Mouse (Mus musculus) forebrain, embryonic 16.5 days (tissue): ENCODE results near the gene Map2k4. TPM values are rescaled to one million over a fixed set of nuclear protein-coding genes. Genes with fewer than 3 reads are reported as not detected.

ENCODE experiments used
- ATAC-seq: fragments of 200-750 bp; cut with Nextera tagmentation; 2 replicates; pipeline ENCODE4 v1.8.0; 2017; ENCODE audit warnings: mild to moderate bottlenecking, moderate library complexity
- H3K27ac ChIP-seq: fragments of 300-500 bp; sonication (generic); 2 replicates; pipeline ENCODE4 v1.5.1; 2014; ENCODE audit warnings: low read length, control low read depth
- H3K27me3 ChIP-seq: fragments of 300-500 bp; sonication (generic); replicated peaks from 2 replicates; pipeline ENCODE4 v1.6.1; 2014; ENCODE audit warnings: low read length; ENCODE audit not compliant: control insufficient read depth, insufficient read depth
- H3K36me3 ChIP-seq: fragments of 300-500 bp; sonication (generic); 2 replicates; pipeline ENCODE4 v1.6.1; 2014; ENCODE audit not compliant: control insufficient read depth, insufficient read depth
- H3K4me1 ChIP-seq: fragments of 300-500 bp; sonication (generic); replicated peaks from 2 replicates; pipeline ENCODE4 v1.6.1; 2014; ENCODE audit warnings: low read length; ENCODE audit not compliant: control insufficient read depth, insufficient read depth
- H3K4me2 ChIP-seq: fragments of 300-500 bp; sonication (generic); 2 replicates; pipeline ENCODE4 v1.6.1; 2014; ENCODE audit warnings: mild to moderate bottlenecking, low read length, control low read depth
- H3K4me3 ChIP-seq: fragments of 300-500 bp; sonication (generic); replicated peaks from 2 replicates; pipeline ENCODE4 v1.5.1; 2014; ENCODE audit warnings: mild to moderate bottlenecking, low read length, control low read depth
- H3K9ac ChIP-seq: fragments of 300-500 bp; sonication (generic); replicated peaks from 2 replicates; pipeline ENCODE4 v1.6.1; 2014; ENCODE audit warnings: low read depth, low read length, control low read depth
- H3K9me3 ChIP-seq: fragments of 300-500 bp; sonication (generic); 2 replicates; pipeline ENCODE4 v1.6.1; 2016; ENCODE audit warnings: low read length; ENCODE audit not compliant: control insufficient read depth
- WGBS: fragments of 180-500 bp; shearing (Covaris S2); extraction: QIAGEN DNeasy Blood & Tissue Kit; methylation state at CpG from one replicate; pipeline ENCODE4 v1.1.7; 2014; 5-methylcytosine and 5-hydroxymethylcytosine counted together
- polyA plus RNA-seq: library from polyadenylated mRNA; unstranded; fragments of >200 nt; fragmentation: Nextera tagmentation; extraction: Ambion mirVana; gene quantifications from 2 replicates; pipeline ENCODE4 v1.2.1, GENCODE M21; 2015

Gene Map2k4
- polyA plus RNA-seq, 1 experiment from 2014 or later, result 91.3 TPM

DNA sequence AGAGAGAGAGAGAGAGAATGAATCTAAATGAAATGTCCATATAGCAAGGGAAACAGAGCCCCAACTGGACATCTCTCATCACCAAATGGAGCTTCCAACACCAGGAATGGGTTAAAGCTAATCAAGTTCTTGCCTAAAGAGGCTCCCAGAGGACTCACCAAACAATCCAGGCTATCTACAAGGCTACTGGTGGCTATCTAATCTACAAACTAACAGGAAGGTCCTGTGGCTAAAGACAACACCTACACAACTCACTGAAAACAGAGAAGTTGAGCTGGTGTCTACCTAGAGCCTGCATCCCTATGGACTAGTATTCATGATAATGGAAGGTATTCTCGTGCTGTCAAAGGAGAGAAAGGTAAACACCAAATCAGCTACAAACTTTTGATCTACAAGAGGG, 28.7 kb downstream of the Map2k4 start:
- 93% methylated on average over 1 of the region's 1 CpGs for WGBS
- Histone ChIP-seq H3K27me3 (no peaks in the 10 kb centered on the region), H3K4me1 (no peaks in the 10 kb centered on the region), H3K9me3 (no peaks in the 10 kb centered on the region), H3K9ac (no peak overlapping the region), H3K27ac (no peak overlapping the region), H3K4me2 (no peak overlapping the region), H3K4me3 (no peak overlapping the region), H3K36me3 (no peaks in the 10 kb centered on the region)
- no peak for ATAC-seq

DNA sequence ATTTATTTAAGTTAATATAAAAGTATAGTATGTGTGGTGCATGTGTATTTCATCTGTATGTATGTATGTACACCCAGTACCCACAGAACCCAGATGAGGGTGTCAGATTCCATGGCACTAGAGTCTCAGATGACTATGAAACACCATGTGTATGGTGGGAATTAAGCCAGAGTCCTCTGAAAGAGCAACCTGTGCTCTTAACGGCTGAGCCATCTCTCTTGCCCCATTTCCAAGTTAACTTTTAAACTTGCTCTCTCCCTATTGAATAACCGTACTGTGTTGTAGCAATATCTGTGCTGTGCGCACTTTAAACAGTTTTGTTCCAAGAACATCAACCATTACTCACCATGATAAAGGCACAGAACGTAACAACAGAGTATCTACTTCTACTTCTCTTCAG, 33.9 kb downstream of the Map2k4 start:
- 91% methylated on average over 4 of the region's 4 CpGs for WGBS
- no peak overlapping the region for H3K4me2 ChIP-seq
- no peak overlapping the region for H3K4me3 ChIP-seq
- no peaks in the 10 kb centered on the region for H3K9me3 ChIP-seq
- H3K4me1 ChIP-seq, result no peaks in the 10 kb centered on the region
- H3K36me3 ChIP-seq, result no peaks in the 10 kb centered on the region
- no peak overlapping the region for H3K27ac ChIP-seq
- no peak for ATAC-seq
- H3K9ac ChIP-seq, result no peak overlapping the region
- H3K27me3 ChIP-seq, result no peaks in the 10 kb centered on the region

DNA sequence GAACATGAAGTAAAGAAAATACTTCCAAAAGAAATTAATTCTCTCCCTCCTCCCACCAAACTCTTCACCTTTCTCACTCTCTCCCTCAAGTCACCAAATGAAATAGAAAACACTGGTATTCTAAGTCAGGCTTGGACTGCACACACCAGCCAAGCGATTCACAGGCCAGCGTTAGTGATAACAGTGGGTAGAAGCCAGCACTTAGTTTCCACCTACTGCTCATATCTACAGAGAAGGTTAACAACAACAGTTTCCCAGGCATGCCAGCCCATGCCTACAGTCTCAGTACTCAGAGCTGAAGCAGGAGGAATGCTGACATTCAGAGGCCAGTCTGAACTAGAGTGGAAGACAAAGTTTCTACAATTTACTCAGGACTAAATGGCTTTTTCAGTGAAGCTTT, 34.5 kb downstream of the Map2k4 start:
- H3K4me2 ChIP-seq, result no peak overlapping the region
- H3K9me3 ChIP-seq, result no peaks in the 10 kb centered on the region
- H3K4me3 ChIP-seq, result no peak overlapping the region
- no peak overlapping the region for H3K9ac ChIP-seq
- no peaks in the 10 kb centered on the region for H3K36me3 ChIP-seq
- H3K27ac ChIP-seq, result no peak overlapping the region
- H3K4me1 ChIP-seq, result no peaks in the 10 kb centered on the region
- H3K27me3 ChIP-seq, result no peaks in the 10 kb centered on the region
- no peak for ATAC-seq
- 89% methylated on average over 2 of the region's 2 CpGs for WGBS

DNA sequence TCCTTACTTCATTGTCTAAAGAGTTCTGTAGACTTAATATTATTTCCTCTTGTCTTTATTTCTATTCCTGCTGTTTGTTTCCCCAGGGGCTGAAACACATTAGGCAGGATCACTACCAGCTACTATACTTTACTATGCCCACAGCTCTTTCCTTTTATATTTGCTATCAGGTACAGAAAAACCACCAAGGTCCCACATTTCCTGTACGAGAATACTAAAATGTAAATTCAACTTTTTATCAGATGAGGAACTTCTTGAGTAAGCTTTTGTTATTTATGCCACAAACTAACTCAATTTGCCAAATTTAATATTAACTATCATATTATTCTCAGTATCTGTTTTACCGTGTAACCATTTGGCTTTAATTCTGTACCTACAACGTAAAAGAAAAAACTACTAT, 37.6 kb downstream of the Map2k4 start:
- Histone ChIP-seq H3K4me1 (peaks cover 9% of the 10 kb centered on the region), H3K27ac (no peak overlapping the region), H3K27me3 (no peaks in the 10 kb centered on the region), H3K9ac (no peak overlapping the region), H3K4me2 (no peak overlapping the region), H3K9me3 (no peaks in the 10 kb centered on the region), H3K4me3 (no peak overlapping the region), H3K36me3 (no peaks in the 10 kb centered on the region)
- 97% methylated on average over 3 of the region's 3 CpGs for WGBS
- no peak for ATAC-seq

DNA sequence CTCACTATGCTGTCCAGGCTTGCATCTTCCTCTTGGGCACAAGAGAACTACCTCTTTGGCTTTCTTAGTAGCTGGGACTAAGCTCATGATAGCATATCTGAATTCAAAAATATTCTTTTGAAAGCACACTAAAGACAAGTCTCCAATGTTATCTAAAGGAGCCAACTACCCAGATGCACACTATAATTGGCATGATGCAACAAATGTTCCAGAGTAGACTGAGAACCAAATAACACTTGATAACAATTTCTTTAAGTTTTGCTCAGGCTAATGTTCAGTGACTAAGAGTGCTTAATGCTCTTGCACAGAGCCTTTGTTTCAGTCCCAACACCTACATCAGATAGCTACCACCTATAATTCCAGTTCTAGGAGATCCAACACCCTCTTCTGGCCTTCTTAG, 40.7 kb downstream of the Map2k4 start:
- no peak overlapping the region for H3K4me2 ChIP-seq
- no peaks in the 10 kb centered on the region for H3K27me3 ChIP-seq
- no peaks in the 10 kb centered on the region for H3K36me3 ChIP-seq
- H3K9ac ChIP-seq, result no peak overlapping the region
- H3K4me3 ChIP-seq, result no peak overlapping the region
- H3K9me3 ChIP-seq, result no peaks in the 10 kb centered on the region
- H3K4me1 ChIP-seq, result peaks cover 14% of the 10 kb centered on the region
- H3K27ac ChIP-seq, result no peak overlapping the region
- no peak for ATAC-seq

DNA sequence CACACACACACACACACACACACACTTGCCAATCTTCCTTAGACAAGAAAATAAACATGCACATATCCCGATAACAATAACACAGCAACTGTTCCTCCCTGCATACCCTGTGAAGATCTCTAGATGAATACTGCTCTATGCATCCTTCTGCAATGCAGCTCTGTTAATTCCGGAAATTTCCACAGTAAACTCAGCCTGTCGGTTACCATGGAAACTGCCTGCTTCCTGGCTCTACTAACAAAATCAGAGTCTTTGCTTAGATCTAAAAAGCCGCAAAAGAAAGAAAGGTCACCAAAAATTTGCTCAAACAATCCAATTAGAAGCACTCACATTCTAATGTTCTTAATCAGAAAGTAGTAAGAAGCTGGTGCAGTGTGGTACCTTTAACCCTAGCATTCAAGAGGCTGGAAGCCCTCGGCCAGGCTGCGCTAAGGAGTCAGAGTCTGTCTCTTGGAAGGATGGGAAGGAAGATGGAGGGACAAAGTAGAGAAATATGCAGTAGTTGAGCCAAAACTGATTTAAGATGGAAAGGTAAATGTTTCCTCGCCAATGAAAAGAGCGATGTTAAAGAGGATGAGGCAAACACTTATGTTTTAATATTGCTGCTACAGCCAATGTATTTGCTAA, 42.3 kb downstream of the Map2k4 start:
- peak overlapping the region; percentile 64 for H3K27ac ChIP-seq
- 53% methylated on average over 8 of the region's 8 CpGs for WGBS
- no peaks in the 10 kb centered on the region for H3K27me3 ChIP-seq
- H3K4me1 ChIP-seq, result peaks cover 14% of the 10 kb centered on the region
- 0 out of 2 replicates have a peak overlapping the region, but pooled peaks have one; percentile 25 for H3K9ac ChIP-seq
- peak overlapping the region; percentile 10; the same call in 1 of the 2 replicates for H3K4me3 ChIP-seq
- peak overlapping the region; percentile 31 for H3K4me2 ChIP-seq
- no peaks in the 10 kb centered on the region for H3K36me3 ChIP-seq
- peak; percentile 95 for ATAC-seq
- H3K9me3 ChIP-seq, result no peaks in the 10 kb centered on the region

DNA sequence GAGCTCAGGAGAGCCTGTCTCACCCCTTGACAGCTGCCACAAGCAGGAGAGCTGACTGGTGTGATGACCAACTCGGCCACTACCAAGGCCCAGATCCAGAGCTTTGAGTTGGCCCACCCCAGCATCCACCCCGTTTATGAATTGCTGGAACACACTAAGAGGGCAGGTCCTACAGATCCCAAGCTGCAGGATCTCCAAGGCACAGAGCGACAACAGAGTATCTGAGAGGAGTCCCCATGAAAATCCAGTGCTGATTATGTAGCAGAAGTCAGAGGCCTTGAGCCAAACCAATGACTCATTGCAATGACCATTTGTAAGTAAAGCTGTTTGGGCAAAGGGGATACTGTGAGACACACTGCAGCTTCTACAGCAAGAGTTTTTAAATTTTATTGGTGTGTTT, 44.2 kb downstream of the Map2k4 start:
- H3K27me3 ChIP-seq, result no peaks in the 10 kb centered on the region
- H3K27ac ChIP-seq, result no peak overlapping the region
- 96% methylated on average over 3 of the region's 3 CpGs for WGBS
- H3K4me3 ChIP-seq, result no peak overlapping the region
- H3K36me3 ChIP-seq, result no peaks in the 10 kb centered on the region
- H3K4me1 ChIP-seq, result peaks cover 14% of the 10 kb centered on the region
- ATAC-seq, result no peak
- H3K9me3 ChIP-seq, result no peaks in the 10 kb centered on the region
- no peak overlapping the region for H3K9ac ChIP-seq
- no peak overlapping the region for H3K4me2 ChIP-seq

DNA sequence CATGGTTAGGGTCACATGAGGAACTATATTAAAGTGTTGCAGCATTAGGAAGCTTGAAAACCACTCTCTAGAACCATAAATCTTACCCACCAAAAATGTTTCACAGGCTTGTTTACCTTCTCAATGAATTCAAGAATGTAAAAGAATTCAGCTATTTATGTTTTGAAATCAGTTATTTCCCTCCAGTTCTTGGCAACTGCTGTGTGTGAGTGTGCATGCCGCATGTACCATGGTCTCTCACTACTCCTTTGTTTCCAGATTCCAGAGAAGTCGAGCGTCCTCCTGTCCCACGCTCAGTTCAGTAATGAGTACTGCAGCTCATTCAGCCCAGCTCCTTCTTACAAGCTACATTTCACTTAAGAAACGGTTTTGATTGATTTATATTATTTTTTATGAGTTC, 47.3 kb downstream of the Map2k4 start:
- Histone ChIP-seq H3K9ac (no peak overlapping the region), H3K4me2 (no peak overlapping the region), H3K9me3 (no peaks in the 10 kb centered on the region), H3K36me3 (no peaks in the 10 kb centered on the region), H3K4me1 (peaks cover 8% of the 10 kb centered on the region), H3K27me3 (no peaks in the 10 kb centered on the region), H3K27ac (no peak overlapping the region), H3K4me3 (no peak overlapping the region)
- WGBS, result 78% methylated on average over 5 of the region's 5 CpGs
- ATAC-seq, result no peak

DNA sequence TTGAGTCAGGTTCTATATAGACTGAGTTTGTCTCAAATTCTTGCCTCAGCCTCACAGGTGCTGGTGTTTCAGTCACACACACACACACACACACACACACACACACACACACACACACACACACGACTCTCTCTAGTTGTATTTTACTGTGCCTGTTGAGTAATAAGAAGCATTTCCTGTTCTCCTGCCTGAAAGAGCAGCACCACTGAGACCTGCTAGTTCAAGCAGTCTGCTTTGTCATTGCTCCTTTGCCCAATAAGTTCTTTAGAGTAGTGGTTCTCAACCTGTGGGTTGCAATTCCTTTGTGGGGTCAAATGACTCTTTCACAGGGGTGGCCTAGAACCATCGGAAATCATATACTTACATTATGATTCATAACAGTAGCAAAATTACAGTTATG, 47.7 kb downstream of the Map2k4 start:
- Histone ChIP-seq H3K36me3 (no peaks in the 10 kb centered on the region), H3K4me3 (no peak overlapping the region), H3K9me3 (no peaks in the 10 kb centered on the region), H3K27ac (no peak overlapping the region), H3K4me1 (peaks cover 4% of the 10 kb centered on the region), H3K27me3 (no peaks in the 10 kb centered on the region), H3K9ac (no peak overlapping the region), H3K4me2 (no peak overlapping the region)
- 85% methylated on average over 2 of the region's 2 CpGs for WGBS
- ATAC-seq, result no peak

DNA sequence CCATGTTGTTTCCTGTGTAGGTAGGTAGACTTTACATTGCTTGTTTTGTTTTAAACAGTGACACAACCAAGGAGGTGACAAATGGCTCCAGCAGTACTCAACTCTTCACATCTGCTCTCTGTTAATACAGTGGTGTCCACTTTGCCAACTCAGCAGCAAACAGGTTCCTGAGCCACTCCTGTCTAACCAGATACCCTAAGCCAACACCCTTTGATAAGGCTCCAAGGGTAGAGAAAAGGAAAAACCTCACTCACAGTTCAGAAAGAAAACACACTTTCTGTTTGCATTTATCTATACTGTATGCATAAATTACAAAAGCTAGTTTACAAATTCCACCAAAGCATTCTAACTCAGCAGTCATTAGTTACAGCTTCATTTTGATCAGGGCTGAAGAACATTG, 48.2 kb downstream of the Map2k4 start:
- no peaks in the 10 kb centered on the region for H3K27me3 ChIP-seq
- H3K27ac ChIP-seq, result no peak overlapping the region
- H3K4me2 ChIP-seq, result no peak overlapping the region
- no peak for ATAC-seq
- H3K9me3 ChIP-seq, result no peaks in the 10 kb centered on the region
- H3K4me3 ChIP-seq, result no peak overlapping the region
- H3K36me3 ChIP-seq, result no peaks in the 10 kb centered on the region
- no peak overlapping the region for H3K9ac ChIP-seq
- H3K4me1 ChIP-seq, result no peaks in the 10 kb centered on the region
